Mouse (Mus musculus) liver, adult 2 months (tissue): ENCODE results near the gene Itgbl1.

Experiments
- CTCF ChIP-seq: fragments of 200-500 bp; IDR thresholded peaks from 2 replicates; pipeline ENCODE4 v1.5.1; 2011; ENCODE audit warnings: low read depth, low read length, control low read depth
- POLR2A ChIP-seq: fragments of 200-500 bp; IDR thresholded peaks from 2 replicates; pipeline ENCODE4 v1.6.1; 2011; ENCODE audit warnings: low read length, control low read depth; ENCODE audit not compliant: insufficient read depth; ENCODE audit errors: extremely low read depth

GRCm38 (mm10) chr14:123662386-123662785, 2.6 kb downstream of the Itgbl1 start:
- TF ChIP-seq CTCF (no peak), POLR2A (no peak)
